Mouse (Mus musculus): ENCODE measurements around the gene Lgi4.

The Lgi4 gene

DNA sequence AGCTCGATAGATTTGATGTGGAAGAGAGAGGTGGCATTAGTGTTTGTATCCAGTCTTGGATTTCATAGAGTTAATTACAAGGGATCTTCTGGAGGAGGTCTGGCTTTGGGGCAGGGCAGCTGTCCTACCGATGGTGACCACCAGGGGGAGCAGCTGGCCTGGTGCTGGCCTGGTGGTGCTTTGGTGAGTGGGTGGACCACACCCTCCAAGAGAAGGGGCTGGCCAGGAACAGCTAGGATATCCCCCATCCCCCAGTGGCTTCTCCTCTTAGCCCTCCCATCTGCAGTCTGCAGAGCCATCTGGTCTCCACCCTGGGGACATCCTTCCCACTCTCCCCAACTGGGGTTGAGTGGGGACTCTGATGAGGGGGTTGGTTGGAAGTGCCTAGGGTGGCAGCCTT is at the start of gene Lgi4:
Gene Lgi4 (plus strand): TSS at position 235 of the 400 bp plus-strand sequence.
- peak; percentile 80 for DNase-seq (ENCODE audit: low spot score)

DNA sequence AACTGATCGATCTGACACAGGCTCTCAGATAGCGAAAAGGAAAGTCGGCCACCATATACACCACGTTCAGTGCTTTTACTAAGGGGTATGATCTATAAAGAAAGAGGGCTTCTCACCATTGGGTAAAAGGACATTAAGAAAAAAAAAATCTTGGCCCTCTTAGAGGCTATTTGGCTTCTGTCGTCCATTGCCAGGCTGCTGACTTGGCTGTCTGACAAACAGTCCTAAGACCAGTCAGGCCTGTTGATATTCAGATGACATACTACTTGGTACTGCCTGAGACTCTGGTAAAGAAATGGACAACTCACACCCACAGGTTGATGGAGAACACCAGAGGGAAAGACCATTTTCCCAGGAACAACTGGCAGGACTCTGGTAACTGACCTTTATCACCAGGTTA is 46.2 kb upstream of the Lgi4 start:
- DNase-seq (ENCODE audit: low spot score): no peak

DNA sequence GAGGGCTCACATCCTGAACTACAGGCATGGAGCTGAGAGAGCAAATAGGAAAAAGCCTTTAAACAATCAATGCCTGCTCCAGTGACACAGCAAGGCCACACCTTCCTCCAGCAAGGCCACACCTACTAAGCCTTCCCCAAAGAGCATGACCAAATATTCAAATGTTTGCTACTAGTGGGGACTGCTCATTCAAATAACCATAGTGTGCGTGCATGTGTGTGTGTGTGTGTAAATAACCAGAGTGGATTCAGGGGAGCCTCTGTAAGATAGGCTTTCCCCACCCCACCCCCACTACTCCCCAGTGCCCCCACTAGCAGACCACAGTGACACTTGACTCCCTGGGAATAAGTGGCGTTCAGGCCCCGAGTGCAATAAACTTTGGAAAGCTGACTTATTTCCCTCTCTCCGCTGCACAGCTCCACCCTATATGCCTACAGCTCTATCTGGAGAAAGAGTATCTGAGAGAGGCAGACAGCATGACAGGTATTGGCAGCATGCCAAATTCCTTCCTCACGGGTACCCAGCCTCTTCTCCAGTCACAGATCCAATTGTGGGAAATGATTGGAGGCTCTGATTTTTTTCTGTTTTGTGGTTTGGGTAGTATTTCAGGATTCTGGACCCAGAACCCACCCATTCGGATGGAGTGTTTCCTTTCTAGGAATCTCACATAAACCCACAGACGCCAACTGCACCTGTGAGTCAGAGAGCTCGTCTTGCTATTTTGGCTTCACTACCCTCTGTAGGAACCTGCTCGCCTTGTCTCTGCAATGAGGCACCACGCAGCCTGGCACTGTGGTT is 41.8 kb upstream of the Lgi4 start:
- DNase-seq (ENCODE audit: low spot score): peak; percentile 15

DNA sequence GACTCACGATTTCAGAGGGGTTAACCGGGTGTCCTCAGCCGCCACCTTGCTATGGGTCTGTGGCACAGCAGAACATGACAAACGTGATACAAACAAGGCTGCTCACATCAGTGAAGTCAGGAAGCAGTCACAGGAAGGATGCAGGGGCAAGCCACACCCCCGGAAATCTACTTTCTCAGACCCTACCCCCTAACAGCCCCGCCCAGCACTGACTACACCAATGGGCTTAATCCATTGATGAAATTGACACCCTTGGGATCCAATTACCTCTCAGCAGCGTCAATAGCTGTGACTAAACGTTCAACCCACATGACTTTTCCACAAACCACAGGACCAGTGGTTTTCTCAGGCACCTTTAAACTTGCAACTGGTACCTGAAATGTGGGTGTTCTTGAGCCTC is 30.5 kb upstream of the Lgi4 start:
- DNase-seq (ENCODE audit: low spot score): no peak

DNA sequence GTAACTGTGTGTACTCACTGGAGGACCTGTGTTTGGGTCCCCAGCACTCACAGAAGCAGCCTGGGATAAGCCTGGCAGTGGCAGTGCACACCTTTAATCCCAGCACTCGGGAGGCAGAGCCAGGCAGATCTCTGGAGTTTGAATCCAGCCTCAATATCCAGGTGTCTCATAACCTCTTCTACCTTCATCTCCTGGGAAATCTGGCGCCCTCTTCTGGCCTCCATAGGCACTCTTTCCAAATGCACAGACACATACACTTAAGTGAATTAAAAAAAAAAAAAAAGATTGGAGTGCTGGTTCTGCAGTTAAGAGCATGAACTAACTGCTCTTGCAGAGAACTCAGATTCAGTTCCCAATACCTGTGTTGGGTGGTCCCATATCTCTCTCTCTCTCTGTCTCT is 28.4 kb upstream of the Lgi4 start:
- no peak for DNase-seq (ENCODE audit: low spot score)

DNA sequence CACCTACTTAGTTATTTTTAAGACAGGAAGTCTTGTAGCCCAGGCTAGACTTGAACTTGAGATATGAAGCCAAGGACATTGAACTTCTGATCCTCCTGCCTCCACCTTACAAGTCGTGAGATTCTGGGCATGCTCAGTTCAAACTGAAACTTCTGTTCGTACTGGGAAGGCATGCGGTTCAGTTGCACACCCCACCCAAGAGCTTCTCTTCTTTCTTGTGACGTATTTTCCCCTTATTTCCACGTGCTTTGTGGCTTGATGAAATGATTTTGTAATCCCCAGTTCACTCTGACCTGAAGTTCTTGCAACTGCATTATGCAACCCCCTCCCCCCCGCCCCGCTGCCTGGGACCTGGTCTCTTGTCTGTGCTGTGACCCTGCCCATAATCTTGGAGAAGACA is 27.4 kb upstream of the Lgi4 start:
- no peak for DNase-seq (ENCODE audit: low spot score)

DNA sequence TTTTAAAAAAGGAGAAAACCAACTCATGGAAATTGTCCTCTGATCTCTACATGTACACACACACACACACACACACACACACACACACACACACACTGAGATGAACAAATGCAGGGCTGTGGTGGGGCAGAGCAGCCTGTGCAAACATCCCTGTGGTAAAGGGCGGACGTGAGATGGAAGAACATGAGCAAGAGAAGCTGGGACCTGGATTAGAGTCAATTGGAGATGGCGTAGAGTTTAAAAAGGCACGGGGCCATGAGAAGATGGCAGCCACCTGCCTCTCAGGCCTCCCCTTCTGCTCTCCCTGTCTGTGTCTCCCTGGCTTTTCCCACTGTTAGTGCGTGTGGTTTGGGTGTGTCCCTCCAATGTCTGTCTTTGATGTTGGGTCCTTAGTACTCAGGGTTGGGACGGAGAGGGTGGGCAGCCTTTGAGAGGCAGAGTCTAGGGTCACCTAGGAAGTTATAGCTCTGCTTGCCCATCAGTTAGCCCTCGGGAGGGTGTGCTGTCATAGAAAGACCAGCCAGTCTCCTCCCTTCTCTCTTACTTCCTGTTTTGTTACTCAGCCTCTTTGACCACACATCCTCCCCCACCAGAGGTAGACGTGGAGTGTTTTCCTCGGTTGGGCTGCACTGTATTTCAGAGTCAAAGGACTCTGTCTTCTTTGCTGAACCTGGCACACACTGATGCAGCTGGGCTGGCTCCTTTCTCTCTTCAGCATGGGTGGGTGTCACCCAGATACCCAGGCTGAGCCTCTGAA is 25.6 kb upstream of the Lgi4 start:
- DNase-seq (ENCODE audit: low spot score): no peak

DNA sequence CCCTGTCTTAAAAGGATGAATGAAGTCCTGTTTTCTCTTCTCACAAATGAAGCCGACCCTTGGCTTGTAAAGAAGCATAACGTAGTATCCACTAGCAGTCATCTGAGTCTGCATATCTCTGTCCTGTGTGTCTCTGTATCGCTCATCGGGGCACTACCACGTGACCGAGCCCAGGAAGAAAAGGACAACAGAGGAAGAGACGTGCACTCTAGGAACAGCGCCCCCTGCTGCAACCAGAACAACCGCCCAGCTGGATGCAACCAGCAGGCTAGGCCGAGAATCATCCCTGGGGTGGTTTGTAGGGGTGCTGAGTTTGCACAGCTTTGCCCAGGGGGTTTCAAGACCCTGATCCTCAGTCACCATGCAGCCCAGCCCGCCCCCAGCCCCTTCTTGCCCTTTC is 24.4 kb upstream of the Lgi4 start:
- no peak for DNase-seq (ENCODE audit: low spot score)

DNA sequence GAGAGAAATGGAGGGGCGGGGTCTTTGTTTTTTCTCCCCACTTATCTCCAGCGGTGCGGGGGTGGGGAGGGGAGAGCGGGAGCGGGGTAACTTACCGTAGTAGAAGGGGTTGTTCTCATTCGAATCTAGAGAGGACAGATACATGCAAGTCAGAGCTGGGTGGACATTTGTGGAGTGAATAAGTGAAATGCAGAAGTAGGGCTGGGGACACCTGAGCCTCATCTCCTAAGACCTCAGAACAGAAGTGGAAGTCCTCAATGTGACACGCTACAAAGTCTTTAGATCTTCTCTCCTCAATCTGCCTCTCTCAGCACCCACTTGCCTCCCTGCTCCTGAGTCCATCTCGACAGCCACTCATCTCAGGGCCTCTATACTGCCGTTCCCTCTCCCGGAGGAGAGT is 23.9 kb upstream of the Lgi4 start:
- DNase-seq (ENCODE audit: low spot score): no peak

DNA sequence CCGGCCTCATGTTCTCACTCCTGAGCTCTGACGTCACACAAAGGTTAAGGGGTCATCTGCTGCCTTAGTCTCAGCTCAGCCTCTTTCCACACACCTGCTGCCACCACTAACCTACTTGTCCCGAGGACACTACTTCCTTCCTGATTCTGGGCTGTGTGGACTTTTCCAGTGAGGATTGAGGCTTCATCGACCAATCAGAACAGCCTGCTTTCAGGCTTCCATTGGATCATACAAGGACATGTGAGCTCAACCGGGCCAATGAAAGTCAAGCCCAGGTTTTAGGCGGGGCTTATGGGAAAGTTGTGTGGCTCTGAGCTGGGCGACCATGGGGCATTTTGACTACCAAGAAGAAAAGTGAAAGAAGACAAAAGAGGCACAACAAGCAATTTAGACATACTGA is 22.2 kb upstream of the Lgi4 start:
- DNase-seq (ENCODE audit: low spot score): no peak

DNA sequence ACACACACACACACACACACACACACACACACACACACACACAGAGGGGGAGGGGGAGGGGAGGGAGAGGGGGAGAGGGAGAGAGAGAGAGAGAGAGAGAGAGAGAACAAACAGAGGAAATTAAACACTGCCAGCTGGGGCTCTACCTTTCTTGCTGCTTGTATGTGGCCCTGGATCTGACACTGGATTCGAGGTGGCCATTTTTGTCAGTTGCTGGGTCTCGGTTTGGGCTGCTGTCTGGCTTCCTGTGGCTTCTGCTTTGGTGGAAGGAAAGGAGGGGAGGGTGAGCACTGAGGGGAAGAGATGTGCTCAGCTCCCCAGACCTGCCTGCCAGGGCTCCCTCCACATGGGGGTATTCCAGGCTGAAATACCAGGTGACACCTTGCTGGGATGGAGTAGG is 21.5 kb upstream of the Lgi4 start:
- DNase-seq (ENCODE audit: low spot score): no peak

DNA sequence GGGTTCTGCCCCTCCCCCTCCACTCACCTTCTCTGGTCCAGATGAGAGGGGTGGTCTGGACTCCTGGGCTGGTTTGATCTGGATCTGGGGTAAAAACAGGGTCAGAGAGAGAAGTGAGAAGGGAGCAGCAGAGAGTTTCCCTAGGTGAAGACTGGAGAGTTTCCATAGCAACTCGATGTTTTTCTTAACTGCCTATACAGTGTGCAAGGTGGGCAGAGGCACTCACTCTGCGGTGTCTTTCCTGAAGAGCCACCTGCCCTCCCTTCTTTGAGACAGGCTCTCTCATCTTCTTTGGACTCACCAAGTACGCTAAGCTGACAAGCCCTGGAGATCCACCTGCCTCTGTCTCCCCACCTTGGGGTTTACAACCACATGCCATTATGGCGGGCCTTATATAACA is 20.1 kb upstream of the Lgi4 start:
- no peak for DNase-seq (ENCODE audit: low spot score)

DNA sequence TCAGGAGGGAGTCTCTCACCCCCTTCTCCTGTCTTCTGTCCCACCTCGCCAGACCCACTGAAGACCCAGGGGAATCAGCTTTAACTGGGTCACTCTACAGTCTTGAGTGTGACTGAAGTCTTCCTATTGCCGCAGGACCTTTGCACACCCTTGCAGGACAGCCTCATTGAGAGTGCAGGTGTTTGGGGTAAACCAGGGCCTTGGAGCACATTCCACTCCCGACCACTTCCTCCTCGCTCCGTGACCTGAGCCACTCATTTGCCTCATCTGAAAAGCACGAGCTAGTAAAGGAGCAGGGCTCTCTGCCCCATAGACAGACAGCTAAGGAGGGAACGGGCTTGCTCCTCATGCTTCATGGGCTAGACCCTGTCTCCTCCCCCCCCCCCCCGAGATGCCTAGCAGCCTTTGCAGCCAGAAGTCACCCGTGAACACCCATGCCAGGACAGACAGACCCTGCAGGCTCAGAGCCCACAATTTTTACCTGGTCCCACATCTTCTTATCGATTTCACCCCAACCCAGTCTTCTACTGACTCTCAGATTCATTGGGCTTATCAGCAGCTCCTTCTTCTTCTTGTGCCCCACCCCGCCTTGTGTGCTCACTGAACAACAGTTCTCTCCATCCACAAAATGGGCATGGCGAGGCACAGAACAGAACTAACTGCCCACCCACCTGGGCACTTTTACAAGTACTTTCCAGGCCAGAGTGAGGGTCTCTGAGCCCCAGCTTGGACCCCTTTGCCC is 18.7 kb upstream of the Lgi4 start:
- no peak for DNase-seq (ENCODE audit: low spot score)

DNA sequence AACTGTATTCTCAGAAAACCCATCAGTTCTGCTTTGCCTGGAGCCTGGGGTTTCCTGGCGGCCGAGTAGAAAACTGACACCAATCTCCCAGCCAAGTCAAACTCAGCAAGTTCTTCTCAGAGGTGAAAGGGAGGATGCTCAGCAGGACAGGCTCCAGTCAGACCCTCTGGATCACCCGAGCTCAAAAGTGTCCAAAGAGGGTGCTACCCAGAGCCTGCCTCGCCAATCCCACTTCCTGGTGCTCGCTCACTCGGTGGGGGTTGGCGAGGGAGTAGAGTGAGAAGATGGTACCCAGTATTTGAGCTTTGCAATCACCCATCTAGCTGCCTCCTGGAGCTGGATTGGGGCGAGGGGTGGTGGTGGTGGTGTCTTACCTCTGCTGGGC is 18.1 kb upstream of the Lgi4 start:
- no peak for DNase-seq (ENCODE audit: low spot score)

DNA sequence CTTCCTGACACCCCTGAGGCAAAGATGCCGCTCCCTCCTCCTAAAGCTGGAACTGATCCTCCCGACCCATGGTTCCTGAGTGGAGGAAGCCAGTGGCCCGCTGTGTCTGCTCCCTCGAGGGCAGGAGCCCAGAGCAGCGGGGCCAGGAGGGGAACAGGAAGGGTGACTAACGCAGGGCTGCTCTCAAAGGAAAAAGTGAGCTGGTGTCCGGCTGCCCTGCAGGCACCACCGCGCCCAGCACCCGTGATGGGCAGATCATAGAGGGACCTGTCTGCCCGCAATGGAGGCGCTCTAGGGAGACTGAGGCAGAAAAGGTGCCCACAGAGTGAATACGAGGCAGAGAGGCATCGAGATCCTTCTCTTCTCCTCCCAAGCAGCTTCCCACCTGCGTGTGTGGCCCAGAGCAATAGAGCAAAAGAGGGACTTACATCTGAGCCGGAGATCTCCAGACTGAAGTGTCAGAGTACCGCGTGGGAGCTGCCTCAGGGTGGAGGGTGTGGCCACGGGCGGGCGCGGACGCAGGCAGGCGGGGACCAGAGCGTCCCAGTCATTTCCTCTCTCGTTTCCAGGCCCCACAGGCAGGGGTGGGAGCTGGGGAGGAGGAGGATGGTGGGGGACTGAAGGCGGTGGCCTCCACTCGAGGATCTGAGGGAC is 17.4 kb upstream of the Lgi4 start:
- DNase-seq (ENCODE audit: low spot score): no peak

DNA sequence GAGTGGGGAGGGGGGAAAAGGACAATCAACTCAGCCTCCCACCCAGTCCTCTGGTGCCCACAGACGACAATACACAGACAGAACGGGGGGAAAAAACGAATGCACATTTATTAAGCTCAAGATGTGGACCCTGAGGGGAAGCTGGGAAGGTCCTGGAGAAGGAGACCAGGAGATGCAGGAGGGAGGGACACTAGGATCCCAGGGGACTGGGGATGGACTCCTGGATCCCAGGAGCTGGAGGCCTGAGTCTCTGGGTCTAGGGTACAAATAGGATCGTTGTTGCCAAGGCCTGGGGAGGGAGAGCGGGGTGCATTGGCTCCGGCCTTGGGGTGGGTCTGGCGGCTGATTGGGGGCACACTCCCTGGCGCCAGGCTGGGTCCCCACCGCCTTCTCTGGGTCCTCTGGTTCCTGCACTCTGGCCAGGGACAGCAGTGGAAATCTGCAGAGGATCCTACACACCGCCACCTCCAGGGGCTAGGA is 16.7 kb upstream of the Lgi4 start, which contains the start of gene Fxyd5:
Gene Fxyd5 (minus strand): TSS at position 51 of the 480 bp plus-strand sequence.
- no peak for DNase-seq (ENCODE audit: low spot score)

DNA sequence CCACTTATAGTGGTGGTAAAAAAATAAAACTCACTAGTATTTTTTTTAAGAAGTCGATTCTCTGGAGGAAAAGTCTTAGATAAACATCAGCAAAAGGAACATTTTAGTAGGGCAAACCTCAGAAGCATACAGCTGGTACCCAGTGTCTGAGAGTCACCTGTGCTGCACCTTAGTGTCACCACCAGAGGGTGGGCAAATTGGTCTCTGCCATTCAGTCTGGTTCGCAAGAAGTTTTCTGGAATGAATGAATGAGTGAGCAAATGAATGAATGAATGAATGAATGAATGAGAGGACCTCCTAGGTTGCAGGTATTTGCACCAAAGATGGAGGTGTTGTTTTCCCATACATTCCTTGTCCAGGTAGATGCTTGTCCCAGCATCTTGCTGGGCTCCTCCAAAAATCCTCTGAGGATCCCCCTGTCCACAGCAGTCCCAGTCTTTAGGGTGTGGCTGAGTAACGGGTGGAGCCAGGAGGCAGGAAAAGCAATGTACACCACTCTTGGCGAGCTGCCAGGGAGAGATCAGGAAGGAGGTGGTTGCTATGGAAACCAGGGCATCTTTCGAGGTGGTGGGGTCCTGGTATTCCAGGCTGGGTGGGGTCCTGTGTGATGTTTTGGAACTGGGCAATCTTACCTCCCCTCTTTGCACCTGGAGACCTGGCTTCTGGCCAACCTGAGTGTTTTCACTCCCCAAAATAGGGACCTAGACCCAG is 9.9 kb upstream of the Lgi4 start:
- no peak for DNase-seq (ENCODE audit: low spot score)

DNA sequence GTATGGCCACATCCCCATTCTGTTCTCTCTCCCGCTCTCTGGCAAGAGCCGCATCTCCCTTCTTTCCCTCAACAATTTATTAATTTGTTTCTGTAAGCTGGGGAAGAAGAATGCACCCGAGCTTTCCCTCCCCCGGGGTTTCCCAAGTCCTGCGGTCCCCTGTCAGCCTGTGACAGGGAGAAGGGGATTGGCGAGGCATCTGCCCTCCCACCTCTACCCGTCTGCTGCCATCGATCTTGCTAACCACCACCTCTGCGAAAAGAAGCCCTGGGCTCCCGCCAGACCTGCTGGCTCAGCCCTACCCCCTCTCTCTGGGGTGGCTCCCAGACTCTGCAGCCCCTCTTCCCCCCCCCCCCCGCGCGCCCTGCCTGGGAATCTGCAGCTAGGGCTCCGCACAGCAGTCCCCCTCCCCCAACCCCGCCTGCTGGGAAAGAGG is 9.3 kb upstream of the Lgi4 start:
- no peak for DNase-seq (ENCODE audit: low spot score)

DNA sequence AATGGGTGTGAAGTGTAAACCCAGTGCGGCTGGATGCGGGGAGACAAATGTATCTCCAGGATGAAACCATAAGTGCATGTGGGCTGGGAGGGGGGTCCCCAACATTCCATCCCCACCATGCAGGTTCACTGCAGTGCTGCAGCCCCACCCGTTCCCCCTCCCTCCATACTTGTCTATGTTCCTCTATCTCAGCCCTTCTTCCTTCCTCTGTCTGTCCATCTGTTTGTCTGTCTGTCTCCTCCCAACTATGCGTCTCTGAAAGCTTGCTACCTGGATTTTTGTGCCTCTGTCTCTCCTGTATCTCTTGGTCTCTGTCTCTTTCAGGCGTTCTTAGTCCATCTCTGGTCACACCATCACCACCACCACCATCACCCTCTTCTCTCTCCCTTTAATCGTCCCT is 8.7 kb upstream of the Lgi4 start:
- DNase-seq (ENCODE audit: low spot score): no peak

DNA sequence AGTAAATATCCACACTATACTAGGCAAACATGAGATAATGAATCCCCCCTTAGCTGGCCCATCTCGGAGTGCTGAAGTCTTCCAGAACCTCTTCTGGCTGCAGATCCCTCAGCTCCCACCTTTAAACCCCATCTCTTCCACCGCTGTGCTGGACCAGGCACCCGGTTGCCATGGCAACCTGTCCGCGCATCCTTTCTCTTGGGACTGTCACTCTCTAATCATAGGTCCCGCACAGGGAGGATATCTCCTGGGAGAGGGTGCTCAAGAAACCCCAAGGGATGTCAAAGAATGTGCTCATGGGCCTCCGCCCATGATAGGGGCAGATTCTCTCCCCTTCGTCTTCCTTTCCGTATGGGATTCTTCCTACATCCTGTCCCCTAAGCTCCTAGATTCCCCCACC is 8.2 kb upstream of the Lgi4 start:
- DNase-seq (ENCODE audit: low spot score): no peak

DNA sequence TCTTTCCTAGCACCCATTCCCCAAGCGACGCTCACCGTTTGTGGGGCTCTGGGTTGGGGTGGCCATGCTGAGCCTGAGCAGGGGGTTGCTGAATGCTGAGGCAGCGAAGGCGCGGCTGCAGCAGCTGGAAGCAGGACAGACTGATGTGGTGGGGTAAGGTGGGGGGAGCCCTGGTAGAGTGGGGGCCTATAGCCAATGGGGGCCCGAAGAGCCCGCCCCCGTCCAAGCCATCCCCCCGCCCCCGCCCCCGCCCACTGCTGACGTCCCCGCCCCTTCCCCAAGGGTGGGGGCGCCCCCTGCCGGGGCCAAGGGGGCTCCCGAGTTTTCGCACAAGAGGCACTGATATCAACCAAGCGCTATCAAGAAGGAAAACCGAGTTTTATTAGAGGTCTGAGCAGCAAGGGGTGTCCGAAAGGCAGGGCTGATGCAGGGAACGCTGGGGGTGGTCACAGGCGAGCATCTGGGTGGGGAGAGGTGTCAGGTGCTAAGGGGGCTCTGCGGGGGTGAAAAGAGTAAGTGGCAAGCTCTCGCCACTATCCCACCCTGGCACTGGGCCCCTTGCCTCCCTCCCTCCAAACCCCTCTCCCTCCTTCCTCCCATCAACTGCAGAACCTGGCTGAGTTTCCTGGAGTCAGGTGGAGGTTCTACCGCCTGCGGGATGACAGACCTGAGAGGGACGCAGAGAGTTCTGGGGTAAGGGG is 7.7 kb upstream of the Lgi4 start, which contains the start of gene Fxyd7:
Gene Fxyd7 (minus strand): TSS at position 147 of the 701 bp plus-strand sequence.
- DNase-seq (ENCODE audit: low spot score): no peak
